Mouse (Mus musculus) intestine, postnatal 0 days (tissue): ENCODE results near the gene Slc18a2. TPM values are rescaled to one million over a fixed set of nuclear protein-coding genes. Genes with fewer than 3 reads are reported as not detected.

Experiments used
- ATAC-seq: fragments of 200-750 bp; cut with Nextera tagmentation; 2 replicates; pipeline ENCODE4 v1.8.0; 2017; ENCODE audit warnings: mild to moderate bottlenecking, moderate TSS enrichment, moderate library complexity
- H3K27ac ChIP-seq: fragments of 300-500 bp; sonication (generic); 2 replicates; pipeline ENCODE4 v1.5.1; 2014; ENCODE audit warnings: mild to moderate bottlenecking, low read depth, low read length, moderate library complexity
- H3K27me3 ChIP-seq: fragments of 300-500 bp; sonication (generic); replicated peaks from 2 replicates; pipeline ENCODE4 v1.6.1; 2014; ENCODE audit warnings: low read length, mixed read lengths; ENCODE audit not compliant: control insufficient read depth, insufficient read depth
- H3K36me3 ChIP-seq: fragments of 300-500 bp; sonication (generic); 2 replicates; pipeline ENCODE4 v1.6.1; 2014; ENCODE audit warnings: mild to moderate bottlenecking, moderate library complexity; ENCODE audit not compliant: control insufficient read depth, insufficient read depth
- H3K4me1 ChIP-seq: fragments of 300-500 bp; sonication (generic); replicated peaks from 2 replicates; pipeline ENCODE4 v1.6.1; 2014; ENCODE audit warnings: antibody characterized with exemption, low read length, mixed read lengths; ENCODE audit not compliant: control insufficient read depth, insufficient read depth
- H3K4me2 ChIP-seq: fragments of 300-500 bp; sonication (generic); replicated peaks from 2 replicates; pipeline ENCODE4 v1.6.1; 2014; ENCODE audit warnings: low read depth, mild to moderate bottlenecking, moderate library complexity
- H3K4me3 ChIP-seq: fragments of 300-500 bp; sonication (generic); 2 replicates; pipeline ENCODE4 v1.5.1; 2014; ENCODE audit warnings: low read depth, low read length
- H3K9ac ChIP-seq: fragments of 300-500 bp; sonication (generic); 2 replicates; pipeline ENCODE4 v1.6.1; 2014; ENCODE audit warnings: mild to moderate bottlenecking, low read depth, low read length
- H3K9me3 ChIP-seq: fragments of 300-500 bp; sonication (generic); 2 replicates; pipeline ENCODE4 v1.6.1; 2016; ENCODE audit warnings: mixed run types; ENCODE audit not compliant: control insufficient read depth
- CTCF ChIP-seq: sonication (generic); IDR thresholded peaks from 2 replicates; pipeline ENCODE4 v1.5.1; 2016; ENCODE audit warnings: low read depth, mild to moderate bottlenecking, control low read depth, antibody characterized with exemption, moderate library complexity
- WGBS: fragments of 180-500 bp; shearing (Covaris S2); extraction: QIAGEN DNeasy Blood & Tissue Kit; methylation state at CpG from one replicate; pipeline ENCODE4 v1.1.7; 2014; 5-methylcytosine and 5-hydroxymethylcytosine counted together
- polyA plus RNA-seq: library from polyadenylated mRNA; unstranded; fragments of >200 nt; fragmentation: Nextera tagmentation; extraction: Ambion mirVana; gene quantifications from 2 replicates; pipeline ENCODE4 v1.2.1, GENCODE M21; 2015

The Slc18a2 gene
- polyA plus RNA-seq, 1 experiment from 2014 or later: 3.3 TPM

DNA sequence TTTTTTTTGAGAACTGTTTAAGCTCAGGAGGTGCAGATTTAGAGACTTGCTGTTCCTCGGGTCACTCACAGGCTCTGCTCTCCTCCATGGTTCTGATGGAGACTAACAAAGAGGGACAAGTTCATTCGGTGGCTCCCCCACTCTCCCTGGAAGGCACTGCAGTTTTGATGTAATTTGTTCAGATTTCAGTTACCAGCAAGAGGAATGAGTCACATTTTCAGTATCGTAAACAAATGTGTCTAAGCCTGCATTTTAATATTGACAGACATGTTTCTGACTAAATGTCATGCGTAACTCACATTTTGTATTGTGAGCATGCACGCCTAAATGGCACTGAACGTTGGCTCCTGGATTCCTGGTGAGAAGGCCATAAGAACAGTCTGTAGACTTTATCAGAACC lies 5.2 kb downstream of the Slc18a2 start:
- H3K9me3 ChIP-seq: no peaks in the 10 kb centered on the region
- TF ChIP-seq CTCF: no peak
- no peak overlapping the region for H3K9ac ChIP-seq
- H3K4me3 ChIP-seq: no peak overlapping the region
- H3K4me2 ChIP-seq: no peak overlapping the region
- no peaks in the 10 kb centered on the region for H3K4me1 ChIP-seq
- H3K27me3 ChIP-seq: peaks cover 6% of the 10 kb centered on the region; the same call in 1 of the 2 replicates
- ATAC-seq: no peak
- no peak overlapping the region for H3K27ac ChIP-seq
- no peaks in the 10 kb centered on the region for H3K36me3 ChIP-seq
- WGBS: 72% methylated on average over 6 of the region's 6 CpGs

DNA sequence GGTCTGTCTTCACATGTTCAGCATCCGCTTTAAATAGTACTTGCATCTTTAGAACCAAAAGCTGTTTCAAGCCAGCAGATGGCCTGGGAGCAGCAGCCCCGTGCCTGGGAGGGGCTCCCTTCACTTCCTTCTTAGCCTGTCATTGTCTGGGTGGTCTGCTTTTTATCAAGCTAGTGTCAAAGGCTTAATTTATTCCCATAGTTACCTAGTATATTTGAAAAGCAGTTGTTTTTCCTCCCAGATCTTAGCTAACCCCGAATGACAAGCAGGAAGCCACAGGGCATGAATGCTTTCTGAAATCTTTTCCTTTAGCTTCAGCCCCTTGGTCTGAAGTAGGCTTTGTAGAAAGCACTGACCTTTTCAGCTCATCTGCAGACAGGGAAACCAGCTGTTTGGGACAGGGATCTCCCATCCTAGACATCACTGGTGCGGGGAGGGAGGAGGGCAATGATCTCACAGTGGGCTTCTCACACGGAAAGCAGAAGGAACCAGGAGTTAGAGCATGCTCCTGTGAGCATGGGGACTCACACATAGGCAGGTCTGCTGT lies 6.8 kb downstream of the Slc18a2 start:
- Histone ChIP-seq H3K4me1 (no peaks in the 10 kb centered on the region), H3K27me3 (0 out of 2 replicates have a peak, but pooled peaks cover 3% of the 10 kb centered on the region), H3K4me2 (no peak overlapping the region), H3K27ac (no peak overlapping the region), H3K36me3 (no peaks in the 10 kb centered on the region), H3K4me3 (no peak overlapping the region), H3K9ac (no peak overlapping the region), H3K9me3 (no peaks in the 10 kb centered on the region)
- 30% methylated on average over 5 of the region's 5 CpGs for WGBS
- ATAC-seq: no peak
- TF ChIP-seq CTCF: no peak

DNA sequence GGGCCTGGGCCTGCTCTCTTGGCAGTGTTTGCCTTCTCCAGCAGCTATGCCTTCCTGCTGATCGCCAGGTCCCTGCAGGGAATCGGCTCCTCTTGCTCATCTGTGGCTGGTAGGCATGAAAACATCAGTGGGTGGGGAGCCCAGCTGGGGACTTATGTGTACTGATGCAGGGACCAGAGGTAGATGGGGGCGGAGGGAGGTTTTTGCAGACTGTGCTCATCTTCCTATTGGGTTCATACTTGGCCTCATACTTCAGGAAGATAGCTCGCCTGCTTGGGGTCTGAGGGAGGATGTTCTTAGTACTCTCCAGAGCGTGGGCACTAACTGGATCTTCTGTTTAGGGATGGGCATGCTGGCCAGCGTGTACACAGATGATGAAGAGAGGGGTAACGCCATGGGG lies 12.5 kb downstream of the Slc18a2 start:
- 90% methylated on average over 7 of the region's 7 CpGs for WGBS
- ATAC-seq: no peak
- no peak overlapping the region for H3K9ac ChIP-seq
- H3K27ac ChIP-seq: no peak overlapping the region
- no peaks in the 10 kb centered on the region for H3K27me3 ChIP-seq
- H3K4me2 ChIP-seq: no peak overlapping the region
- TF ChIP-seq CTCF: no peak
- H3K36me3 ChIP-seq: no peaks in the 10 kb centered on the region
- H3K4me3 ChIP-seq: no peak overlapping the region
- H3K9me3 ChIP-seq: no peaks in the 10 kb centered on the region
- H3K4me1 ChIP-seq: no peaks in the 10 kb centered on the region

DNA sequence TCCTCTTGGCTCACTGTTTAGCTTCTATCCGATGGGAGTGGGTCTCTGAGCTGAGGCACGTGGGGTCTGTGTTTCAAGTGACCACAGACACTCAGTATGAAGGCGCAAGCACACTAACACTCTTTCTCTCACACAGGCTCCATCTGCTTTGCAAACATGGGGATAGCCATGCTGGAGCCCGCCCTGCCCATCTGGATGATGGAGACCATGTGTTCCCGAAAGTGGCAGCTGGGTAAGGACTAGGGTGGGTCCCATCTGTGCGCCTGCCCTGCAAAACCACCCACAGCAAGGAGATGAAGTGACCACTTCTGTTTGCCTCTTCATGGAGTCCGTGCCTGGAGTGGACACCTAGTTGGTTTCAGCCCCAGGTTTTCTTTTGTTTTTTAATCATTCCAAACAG lies 15.7 kb downstream of the Slc18a2 start:
- no peak for TF ChIP-seq CTCF

DNA sequence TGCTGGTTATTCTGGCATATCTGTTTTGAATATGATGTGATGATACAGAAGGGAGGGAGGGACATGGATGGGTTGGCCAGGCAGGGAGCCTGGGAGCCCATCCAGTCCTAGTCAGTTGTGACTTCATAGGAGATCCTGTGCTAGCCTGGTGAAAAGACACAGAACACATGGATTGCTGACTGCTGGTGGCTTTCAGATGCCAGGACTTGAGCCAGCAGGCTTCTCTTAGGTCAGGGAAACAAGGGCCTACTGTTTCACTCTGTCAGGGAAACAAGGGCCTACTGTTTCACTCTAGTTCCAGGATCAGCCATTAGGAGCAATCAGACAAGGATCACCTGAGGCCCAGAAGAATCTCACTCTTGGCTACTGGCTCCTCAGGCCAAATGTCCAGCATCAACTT lies 20.1 kb downstream of the Slc18a2 start:
- no peak overlapping the region for H3K27ac ChIP-seq
- no peak for ATAC-seq
- H3K4me3 ChIP-seq: no peak overlapping the region
- H3K9ac ChIP-seq: no peak overlapping the region
- H3K27me3 ChIP-seq: no peaks in the 10 kb centered on the region
- no peak overlapping the region for H3K4me2 ChIP-seq
- no peaks in the 10 kb centered on the region for H3K9me3 ChIP-seq
- H3K4me1 ChIP-seq: no peaks in the 10 kb centered on the region
- TF ChIP-seq CTCF: no peak
- H3K36me3 ChIP-seq: 0 out of 2 replicates have a peak, but pooled peaks cover 8% of the 10 kb centered on the region

More for the DNA sequence above, 15.7 kb downstream of the Slc18a2 start:
- Histone ChIP-seq H3K4me3 (no peak overlapping the region), H3K9me3 (no peaks in the 10 kb centered on the region), H3K4me1 (no peaks in the 10 kb centered on the region), H3K27ac (no peak overlapping the region), H3K36me3 (0 out of 2 replicates have a peak, but pooled peaks cover 8% of the 10 kb centered on the region), H3K4me2 (no peak overlapping the region), H3K27me3 (no peaks in the 10 kb centered on the region), H3K9ac (no peak overlapping the region)
- ATAC-seq: no peak
- WGBS: 82% methylated on average over 7 of the region's 7 CpGs

GRCm38 (mm10) chr19:59282001-59282400 lies 21.3 kb downstream of the Slc18a2 start:
- no peak for ATAC-seq
- Histone ChIP-seq H3K27ac (no peak overlapping the region), H3K4me3 (no peak overlapping the region), H3K9me3 (no peaks in the 10 kb centered on the region), H3K4me2 (no peak overlapping the region), H3K9ac (no peak overlapping the region), H3K4me1 (no peaks in the 10 kb centered on the region), H3K27me3 (no peaks in the 10 kb centered on the region), H3K36me3 (0 out of 2 replicates have a peak, but pooled peaks cover 8% of the 10 kb centered on the region)
- 66% methylated on average over 3 of the region's 3 CpGs for WGBS
- no peak for TF ChIP-seq CTCF

DNA sequence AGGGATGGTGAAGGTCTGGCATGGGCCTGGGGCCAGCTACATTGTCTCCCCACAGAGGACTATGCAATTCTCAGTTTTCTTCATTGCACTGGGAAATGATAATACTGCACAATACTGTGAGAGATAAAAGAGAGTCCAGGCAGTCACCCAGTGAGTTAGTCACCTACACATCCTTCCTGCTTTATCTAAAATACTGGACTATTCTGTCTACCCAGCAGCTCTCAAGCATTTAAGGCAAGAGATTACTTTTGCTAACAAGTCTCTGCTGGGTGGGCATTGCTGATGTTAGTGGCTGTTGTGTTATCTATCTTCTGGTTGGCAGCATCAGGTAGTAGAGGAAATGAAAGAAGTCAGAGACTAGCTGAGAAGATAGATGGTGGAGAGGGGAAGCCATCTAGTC lies 28.3 kb downstream of the Slc18a2 start:
- Histone ChIP-seq H3K36me3 (no peaks in the 10 kb centered on the region), H3K9ac (no peak overlapping the region), H3K27me3 (no peaks in the 10 kb centered on the region), H3K4me2 (no peak overlapping the region), H3K4me3 (no peak overlapping the region), H3K9me3 (no peaks in the 10 kb centered on the region), H3K27ac (no peak overlapping the region), H3K4me1 (no peaks in the 10 kb centered on the region)
- no peak for TF ChIP-seq CTCF
- ATAC-seq: no peak
